Mouse (Mus musculus): ENCODE measurements at regions not wholly inside any gene's neighbourhood (a gene's known extent, or its start where the extent isn't known, plus 50 kb on each side); places are given as distances from the start of the nearest gene placed in this dataset.

DNA sequence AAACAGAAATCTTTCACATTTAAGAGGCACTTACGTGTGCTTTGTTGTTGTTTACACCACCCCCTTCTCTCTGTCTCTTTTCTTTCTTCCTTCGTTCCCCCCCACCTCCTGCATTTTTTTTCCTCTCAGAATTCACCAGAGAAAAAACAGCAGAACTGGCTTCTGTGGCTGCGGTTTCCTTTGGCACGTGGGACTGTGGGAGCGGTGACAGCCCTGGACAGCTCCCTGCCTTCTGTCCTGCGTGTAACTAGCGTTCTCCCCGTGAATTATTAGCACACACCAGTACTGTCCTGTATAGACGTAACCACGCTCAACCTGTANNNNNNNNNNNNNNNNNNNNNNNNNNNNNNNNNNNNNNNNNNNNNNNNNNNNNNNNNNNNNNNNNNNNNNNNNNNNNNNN is 298.4 kb downstream of the Satb1 start:
- peak; percentile 91 for ATAC-seq (replicated peaks; ENCODE audit: low read depth, poor library complexity, severe bottlenecking)

DNA sequence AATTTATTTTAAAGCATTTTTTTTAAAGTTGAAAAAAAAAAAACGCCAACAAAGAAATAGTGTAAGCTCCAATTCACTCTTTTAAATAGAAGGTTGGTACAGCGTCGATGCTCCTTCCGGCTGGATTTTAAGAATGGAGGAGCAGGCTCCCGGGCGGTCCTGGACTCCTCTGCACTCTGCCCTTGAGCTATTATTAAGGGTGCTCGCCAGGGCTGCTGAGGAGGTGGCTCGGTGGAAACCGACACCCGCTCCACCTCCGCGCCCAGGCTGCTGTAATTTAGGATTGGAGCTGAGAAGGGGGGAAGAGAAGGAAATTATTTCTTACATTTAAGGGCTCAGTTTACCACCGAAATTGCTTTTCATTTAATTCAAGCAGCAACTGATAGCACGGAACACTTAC is 298.8 kb downstream of the Satb1 start:
- ATAC-seq (replicated peaks; ENCODE audit: low read depth, poor library complexity, severe bottlenecking) = 0 out of 2 replicates have a peak, but pooled peaks have one; percentile 31

DNA sequence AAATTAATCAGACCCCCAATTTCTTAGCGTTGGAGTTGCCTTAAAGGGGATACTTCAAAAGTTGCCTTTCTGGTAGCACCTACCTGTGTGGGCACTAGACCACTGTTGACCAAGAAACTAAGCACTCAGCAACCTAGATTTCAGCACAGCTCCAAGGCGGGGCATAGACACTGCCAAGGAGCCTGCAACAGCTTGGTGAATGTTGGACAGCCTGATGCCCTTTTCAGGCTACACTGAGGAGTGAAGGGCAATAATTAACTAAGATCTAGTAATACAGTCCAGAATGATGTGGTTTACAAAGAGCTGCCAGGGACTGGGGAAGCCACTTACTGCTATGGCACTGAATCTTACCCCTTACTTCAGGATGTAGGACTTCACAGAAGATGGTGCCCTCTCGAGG is 304.9 kb downstream of the Satb1 start:
- no peak for ATAC-seq (replicated peaks; ENCODE audit: low read depth, poor library complexity, severe bottlenecking)

DNA sequence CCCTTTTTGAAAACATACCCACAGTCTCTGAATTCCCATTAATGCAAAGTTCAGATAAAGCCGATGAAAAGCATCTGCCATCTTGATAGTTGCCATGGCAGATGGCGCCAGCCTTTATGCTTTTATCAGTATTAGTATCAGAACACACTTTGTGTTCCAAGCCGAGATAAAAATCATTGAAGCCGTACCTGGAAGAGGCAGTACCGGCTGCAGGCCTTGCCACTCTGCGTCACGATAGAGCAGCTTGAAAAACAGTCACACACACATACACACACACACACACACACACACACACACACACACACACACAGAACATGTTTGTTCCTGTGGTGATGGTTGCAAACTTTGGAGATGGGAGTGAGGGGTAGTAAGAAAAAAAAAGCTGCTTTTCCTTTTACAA is 306.2 kb downstream of the Satb1 start:
- no peak for ATAC-seq (replicated peaks; ENCODE audit: low read depth, poor library complexity, severe bottlenecking)

DNA sequence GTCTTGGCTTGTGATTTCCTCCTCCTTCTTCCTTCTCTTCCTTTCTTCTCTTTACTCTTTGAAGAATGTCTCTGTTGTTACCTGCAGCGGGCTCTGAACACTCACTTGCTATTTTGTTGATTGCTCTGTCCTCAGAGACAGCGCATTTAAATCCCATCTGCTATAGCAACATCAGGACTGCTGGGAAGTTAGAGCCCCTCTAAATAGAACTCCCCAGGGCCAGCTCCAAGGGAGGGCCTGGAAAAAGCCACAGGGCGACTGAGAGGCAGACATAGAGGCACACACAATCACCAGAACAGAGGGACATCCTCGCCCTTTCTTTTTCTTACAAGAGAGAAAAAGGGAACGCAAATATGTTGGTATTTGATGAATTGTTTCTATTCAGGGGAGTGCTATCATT is 306.6 kb downstream of the Satb1 start:
- ATAC-seq (replicated peaks; ENCODE audit: low read depth, poor library complexity, severe bottlenecking) = no peak

DNA sequence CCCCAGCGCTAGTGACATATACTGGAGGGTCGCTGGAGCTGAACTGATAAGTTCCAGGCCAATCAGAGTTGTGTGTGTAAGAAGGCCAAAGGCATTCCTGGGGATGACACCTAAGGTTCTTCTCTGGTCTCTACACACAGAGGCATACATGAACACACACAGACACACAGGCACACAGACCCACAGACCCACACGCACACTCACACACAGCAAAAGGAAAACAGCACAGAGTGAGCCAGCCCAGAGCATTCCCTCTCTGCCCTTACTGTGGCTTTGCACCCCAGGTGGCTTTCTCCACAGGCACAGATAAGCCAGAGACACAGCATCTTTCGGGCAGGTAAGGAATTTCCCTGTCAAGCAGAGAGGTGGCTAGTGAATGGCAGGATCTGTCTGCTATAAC is 307.1 kb downstream of the Satb1 start:
- no peak for ATAC-seq (replicated peaks; ENCODE audit: low read depth, poor library complexity, severe bottlenecking)

DNA sequence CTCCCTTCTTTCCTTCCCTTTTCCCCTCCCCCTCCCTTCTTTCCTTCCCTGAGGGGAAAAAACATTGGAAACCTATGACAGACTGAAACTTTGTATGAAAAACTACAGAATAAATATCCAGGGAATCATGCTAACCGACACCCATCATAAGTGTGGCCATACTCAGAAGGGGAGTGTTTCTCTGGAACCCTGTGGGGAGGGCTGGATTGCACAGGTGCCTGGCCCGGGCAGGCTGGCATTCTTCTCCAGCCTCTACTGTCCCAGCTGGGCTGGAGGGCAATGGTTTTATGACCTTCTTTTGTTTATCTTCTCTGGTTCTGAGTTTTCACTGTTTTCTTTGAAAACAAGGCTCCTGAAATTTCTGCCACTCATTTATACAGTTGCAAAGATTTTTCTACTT is 307.9 kb downstream of the Satb1 start:
- no peak for ATAC-seq (replicated peaks; ENCODE audit: low read depth, poor library complexity, severe bottlenecking)

DNA sequence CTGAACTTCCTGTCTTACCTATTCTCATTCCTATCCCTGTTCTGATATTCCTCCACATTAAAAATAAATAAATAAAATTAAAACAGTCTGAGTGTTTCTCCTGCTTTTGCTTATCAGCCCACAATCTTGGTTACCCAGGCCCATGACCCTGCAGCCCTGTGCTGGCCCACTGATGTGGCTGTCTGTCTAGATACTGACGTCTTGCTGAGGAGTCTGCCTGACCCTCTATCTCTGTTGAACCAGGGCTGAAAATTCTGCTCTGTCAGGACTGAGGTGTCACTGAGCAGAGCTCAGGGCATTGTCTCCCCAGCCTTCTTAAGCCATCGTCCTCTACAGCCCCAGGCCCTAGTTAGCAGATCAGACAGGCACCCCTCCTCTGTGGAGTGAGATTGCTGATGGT is 321.2 kb downstream of the Satb1 start:
- 0 out of 2 replicates have a peak, but pooled peaks have one; percentile 15 for ATAC-seq (replicated peaks; ENCODE audit: low read depth, poor library complexity, severe bottlenecking)

DNA sequence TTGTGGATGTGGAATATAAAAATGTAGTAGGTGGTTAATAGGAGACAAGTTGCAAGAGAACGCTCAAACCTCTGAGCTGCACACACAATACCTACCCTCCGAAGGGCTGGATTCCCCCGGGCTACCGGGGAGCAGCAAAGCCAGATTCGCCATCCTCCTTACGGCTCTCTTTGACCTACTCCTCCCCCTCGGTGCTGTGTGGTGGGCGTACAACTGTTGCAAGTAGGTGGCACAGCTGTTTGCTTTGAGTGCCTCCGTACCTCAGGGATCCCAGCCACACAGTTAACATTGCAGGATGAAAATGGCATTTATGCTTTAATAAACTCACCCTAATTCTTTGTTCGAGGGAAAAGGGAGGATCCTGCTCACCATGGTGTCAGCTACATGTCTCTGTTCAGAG is 321.6 kb upstream of the Tbc1d5 start:
- no peak for ATAC-seq (replicated peaks; ENCODE audit: low read depth, poor library complexity, severe bottlenecking)

DNA sequence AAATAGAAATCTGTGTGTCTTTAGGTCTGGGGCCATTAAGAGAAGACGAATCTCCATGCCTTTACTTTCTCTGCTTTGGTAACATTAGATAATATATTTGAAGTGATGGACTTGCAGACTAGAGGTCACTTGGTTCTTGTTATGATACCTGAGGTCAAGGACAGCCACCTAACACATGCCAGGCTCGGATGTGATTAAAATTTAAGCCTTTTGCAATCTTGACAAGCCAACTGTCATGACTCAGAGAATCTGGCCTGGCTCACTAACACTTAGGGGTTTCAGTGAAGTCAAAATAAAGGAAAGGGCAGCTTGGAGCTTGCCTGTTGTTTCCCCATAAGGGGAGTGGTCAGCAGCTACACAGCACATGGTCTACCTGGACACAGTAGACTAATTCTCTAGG is 320.4 kb upstream of the Tbc1d5 start:
- ATAC-seq (replicated peaks; ENCODE audit: low read depth, poor library complexity, severe bottlenecking) = no peak

DNA sequence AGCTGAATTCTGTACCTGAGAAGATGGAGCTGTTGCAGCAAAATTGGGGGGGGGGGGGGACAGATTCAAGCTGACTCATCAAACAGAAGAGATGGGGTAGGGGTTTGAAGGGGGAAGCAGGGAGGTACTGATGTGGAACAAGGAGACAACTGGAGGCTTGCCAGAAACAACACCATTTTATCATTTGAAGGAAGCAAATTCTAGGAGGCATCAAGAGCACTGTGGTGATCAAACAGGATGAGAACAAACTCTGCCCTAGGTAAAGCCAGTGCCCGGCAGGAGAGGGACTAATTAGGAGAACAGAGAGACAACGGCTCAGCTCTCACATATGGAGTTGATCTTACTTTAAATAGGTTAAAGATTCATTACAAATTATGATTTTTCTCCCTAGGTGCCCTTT is 315.9 kb upstream of the Tbc1d5 start:
- ATAC-seq (replicated peaks; ENCODE audit: low read depth, poor library complexity, severe bottlenecking) = no peak

DNA sequence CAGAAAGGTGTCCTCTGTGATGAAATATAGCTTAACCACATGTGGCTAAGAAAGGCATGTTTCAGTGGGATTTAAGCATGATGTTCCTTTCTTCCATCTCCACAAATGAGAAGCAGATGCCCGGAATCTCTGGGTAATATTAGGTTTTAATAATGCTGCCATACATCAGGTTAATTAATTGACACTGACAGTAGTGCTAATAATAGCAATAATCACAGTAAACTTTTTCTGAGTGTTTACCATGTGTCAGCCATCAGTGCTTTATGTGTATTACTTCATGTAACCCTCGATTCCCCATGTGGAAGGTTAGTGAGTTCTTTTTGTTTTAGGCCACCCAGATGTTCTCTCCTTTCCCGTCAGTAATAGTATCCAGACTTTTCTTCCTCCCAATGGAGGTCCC is 310.2 kb upstream of the Tbc1d5 start:
- ATAC-seq (replicated peaks; ENCODE audit: low read depth, poor library complexity, severe bottlenecking) = no peak

DNA sequence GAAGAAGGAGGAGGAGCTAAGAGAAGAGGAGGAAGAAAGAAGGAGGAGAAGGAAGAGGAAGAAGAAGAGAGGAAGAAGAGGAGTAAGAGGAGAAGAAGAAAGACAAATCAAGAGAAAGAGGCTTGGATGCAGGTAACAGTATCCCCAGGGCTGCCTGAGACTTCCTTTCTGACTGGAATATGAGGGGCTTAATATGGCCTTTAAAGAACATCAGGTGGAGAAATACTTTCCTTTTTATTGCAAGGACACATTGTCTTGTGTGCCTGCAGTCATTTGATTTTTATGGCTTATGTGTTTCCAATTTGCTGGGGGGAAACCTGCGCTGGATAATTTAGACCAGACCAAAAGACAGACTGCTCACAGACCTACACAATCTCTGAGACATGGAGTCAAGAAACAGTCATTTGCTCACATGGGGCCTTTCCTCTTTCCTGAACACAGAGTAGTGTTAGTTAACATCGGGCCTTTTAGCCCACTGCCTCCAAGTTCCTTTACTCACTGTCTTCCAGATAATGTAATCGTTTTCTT is 308.8 kb upstream of the Tbc1d5 start:
- no peak for ATAC-seq (replicated peaks; ENCODE audit: low read depth, poor library complexity, severe bottlenecking)

DNA sequence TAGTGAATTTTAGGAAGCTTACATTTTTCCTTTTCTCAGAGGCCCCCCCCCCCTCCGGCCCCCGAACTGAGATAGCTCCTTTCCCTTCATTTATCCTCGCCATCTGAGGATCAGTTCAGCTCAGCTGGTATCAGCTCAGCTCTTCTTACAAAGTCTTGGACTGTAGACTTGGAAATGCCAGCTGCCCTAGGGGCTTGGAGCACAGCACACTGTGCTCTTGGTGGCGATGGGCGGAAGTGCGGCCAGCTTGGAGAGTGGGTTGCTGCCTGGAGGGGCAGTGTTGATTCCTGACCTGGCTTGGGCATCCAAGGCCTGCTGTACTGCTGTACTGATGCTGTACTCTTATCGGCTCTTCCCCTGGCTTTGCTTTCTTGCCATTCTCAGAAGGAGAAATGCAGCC is 298.7 kb upstream of the Tbc1d5 start:
- no peak for ATAC-seq (replicated peaks; ENCODE audit: low read depth, poor library complexity, severe bottlenecking)

DNA sequence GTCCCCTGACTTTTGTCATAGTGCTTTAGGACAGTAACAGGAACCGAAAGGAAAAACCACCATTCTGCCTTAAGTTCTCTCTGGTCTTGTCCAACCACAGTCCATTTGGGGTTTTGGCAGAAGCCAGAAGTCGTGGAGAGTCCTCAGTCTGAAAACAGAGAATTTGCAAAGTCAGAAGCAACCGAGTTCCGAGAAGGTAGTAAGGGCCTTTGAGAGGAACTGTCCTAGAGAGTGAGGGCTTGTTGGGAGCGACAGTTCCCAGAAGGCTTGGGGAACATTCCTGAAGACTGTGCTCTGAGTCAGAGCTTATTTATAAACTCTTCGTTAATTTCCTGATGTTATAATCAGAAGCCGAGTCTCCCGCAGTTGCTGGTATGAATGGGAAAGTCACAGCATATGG is 298.3 kb upstream of the Tbc1d5 start:
- ATAC-seq (replicated peaks; ENCODE audit: low read depth, poor library complexity, severe bottlenecking) = peak; percentile 58

DNA sequence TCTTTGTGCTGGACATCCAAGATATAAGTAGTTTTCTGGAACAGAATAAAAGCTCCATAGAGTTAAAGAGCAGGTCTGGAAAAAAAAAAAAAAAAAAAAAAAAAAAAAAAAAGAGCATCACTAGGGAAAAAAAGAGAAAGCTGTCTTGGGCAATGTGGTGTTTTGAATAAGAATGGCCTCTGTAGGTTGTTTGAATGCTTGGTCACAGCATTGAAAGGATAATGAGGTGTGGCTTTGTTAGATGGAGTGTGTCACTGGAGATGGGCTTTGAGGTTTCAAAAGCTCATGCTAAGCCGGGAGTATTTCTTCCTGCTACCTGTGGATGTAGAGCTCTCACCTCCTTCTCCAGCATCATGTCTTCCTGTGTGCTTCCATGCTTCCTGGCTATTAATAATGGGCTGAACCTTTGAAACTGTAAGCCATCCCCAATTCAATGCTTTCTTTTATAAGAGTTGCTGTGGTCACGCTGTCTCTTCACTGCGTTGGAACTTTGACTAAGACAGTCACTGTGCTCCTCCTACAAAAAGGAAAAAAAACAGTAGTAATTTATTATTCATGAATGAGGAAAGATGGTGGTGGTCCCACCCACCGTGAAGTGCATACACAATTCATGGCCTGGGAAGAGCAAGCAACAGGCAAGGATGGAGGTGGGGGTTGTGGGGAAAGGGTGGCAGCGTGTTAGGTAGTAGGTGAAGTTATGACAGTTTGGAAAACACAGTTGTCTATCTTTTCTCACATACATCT is 283.2 kb upstream of the Tbc1d5 start:
- no peak for ATAC-seq (replicated peaks; ENCODE audit: low read depth, poor library complexity, severe bottlenecking)

DNA sequence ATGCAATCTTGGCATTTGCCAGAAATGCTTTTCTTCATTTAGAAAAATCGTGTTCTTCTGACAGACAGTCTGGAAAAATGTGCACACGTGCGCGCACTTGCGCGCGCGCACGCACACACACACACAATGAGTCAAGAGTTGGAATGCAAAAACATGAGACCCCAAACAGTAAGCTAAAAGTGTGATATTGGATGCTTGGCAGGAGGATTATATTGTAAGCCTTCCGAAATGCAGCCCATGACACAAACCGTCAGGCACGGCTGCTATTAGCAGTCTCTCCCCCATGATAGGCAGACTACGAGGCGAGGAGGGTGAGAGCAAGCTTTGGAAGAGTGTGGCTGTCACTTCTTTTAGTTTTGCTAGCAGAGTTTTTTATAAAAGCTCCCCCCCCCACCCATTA is 282.1 kb upstream of the Tbc1d5 start:
- no peak for ATAC-seq (replicated peaks; ENCODE audit: low read depth, poor library complexity, severe bottlenecking)

DNA sequence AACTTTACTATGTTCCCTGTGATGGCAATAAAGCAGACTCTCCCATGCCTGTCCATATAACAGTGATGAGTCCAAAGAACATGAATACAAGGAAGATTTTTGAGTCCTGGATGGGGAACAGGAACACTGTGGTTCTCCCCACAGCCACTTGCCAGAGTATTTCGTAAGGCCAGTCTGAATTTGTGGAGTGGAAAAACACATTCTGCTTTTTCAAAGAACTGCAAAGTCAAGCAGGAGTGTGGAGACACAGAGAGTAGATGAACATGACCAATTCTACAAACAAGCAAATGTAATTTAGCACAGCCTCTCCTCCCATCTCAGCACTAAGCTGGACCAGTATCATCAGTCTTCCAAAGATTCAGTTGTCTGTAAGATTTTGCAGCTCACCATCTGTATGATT is 280.0 kb upstream of the Tbc1d5 start:
- 0 out of 2 replicates have a peak, but pooled peaks have one; percentile 45 for ATAC-seq (replicated peaks; ENCODE audit: low read depth, poor library complexity, severe bottlenecking)

DNA sequence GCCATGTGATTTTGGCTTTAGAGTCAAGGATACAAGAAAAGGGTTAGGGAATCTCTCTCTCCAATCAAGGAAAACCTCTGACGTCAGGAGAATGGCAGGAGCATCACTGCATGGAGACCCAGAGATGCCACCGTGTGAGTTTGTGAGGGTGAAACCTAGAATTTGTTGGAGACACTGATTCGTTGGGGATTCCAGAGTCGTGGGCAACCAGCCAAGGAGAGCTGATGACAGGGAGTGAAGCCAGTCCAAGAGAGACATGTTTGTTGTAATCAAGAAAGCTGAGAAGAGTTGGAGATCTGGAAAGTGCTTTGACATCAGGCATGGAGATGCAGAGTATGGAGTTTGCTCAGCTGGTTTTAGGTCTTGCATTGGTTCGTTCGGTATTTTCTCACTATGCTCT is 236.6 kb upstream of the Tbc1d5 start:
- ATAC-seq (replicated peaks; ENCODE audit: low read depth, poor library complexity, severe bottlenecking) = no peak

DNA sequence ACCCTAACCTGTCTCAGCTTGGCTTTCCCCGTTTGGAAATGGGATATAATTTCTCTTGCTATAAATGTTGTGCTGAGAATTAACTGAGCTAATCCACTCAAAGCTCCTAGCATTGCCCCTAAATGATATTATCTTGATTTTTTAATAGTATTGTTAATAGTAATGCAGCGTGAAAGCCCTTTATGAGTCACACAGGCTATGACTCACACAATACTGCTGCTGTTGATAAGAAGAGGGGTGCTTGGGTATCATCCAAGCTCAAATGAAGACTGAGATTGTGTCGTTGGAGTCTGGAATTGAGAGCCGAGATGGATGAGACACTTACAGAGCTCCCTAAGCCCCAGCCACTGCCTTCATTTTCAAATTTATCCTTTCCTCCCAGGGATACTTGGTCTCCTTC is 235.2 kb upstream of the Tbc1d5 start:
- ATAC-seq (replicated peaks; ENCODE audit: low read depth, poor library complexity, severe bottlenecking) = no peak

DNA sequence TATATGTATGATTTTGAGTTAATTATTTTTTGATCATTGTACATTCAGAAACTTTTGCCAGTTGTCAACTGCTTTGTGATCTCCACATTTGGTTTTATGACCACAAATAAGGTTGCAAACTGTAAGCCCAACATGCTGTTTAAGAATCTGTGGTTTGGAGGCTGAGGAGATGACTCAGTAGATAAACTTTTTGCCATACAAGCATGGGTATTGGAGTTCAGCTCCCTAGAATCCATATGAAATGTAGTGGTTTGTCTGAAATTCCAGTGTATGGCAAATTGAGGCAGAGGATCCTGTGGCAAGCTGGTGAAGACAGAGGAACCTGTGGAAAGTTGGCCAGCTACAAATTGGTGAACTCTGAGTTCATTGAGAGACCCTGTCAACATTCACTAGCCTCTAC is 234.6 kb upstream of the Tbc1d5 start:
- no peak for ATAC-seq (replicated peaks; ENCODE audit: low read depth, poor library complexity, severe bottlenecking)

DNA sequence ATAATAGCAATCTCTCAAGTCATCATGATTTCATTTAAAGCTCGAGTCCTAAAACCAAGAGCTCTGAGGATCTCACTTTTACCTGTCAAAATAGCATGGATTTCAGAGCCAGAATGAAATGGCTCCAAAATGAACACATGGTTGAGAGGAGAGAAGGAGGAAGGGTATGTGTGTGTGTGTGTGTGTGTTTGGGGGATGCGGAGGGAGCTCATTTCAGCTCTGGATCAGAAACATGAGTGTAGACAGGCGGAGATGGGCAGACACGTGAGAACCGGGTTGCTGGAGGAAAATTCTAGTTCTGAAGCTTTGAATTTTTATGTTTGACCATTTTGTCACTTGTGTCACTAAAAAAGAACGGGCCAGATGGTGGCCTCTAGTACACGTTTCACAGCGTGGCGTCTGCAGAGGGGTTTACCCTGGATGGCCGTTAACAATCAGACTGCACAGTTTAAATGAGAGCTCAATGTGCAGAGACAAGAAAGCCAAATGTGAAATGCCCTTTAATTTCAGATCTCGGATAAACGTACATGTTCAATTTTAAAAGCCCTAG is 232.5 kb upstream of the Tbc1d5 start:
- no peak for ATAC-seq (replicated peaks; ENCODE audit: low read depth, poor library complexity, severe bottlenecking)
